Mouse (Mus musculus) spleen, adult 2 months (tissue): ENCODE results near the gene Phkg1. TPM values are rescaled to one million over a fixed set of nuclear protein-coding genes. Genes with fewer than 3 reads are reported as not detected.
"Not testable (repeated sequence)": the region's sequence is repeated elsewhere in the genome, so short reads cannot be mapped to it uniquely, and the experiment has no call there.

ENCODE experiments used
- DNase-seq, 2 experiments: peaks; one replicate each; pipeline versions ENCODE4 v3.0.0 to v3.0.0-alpha.2; 2012 to 2021; ENCODE audit warnings: low spot score in 2 of 2, low read depth in 1 of 2
- H3K27ac ChIP-seq: fragments of 200-500 bp; 2 replicates; pipeline ENCODE4 v1.5.1; 2012; ENCODE audit warnings: low read length, inconsistent platforms; ENCODE audit not compliant: insufficient read depth
- H3K27me3 ChIP-seq: fragments of 200-500 bp; 2 replicates; pipeline ENCODE4 v1.6.1; 2012; ENCODE audit warnings: mild to moderate bottlenecking, moderate library complexity, low read length, inconsistent platforms; ENCODE audit not compliant: control insufficient read depth, insufficient read depth
- H3K36me3 ChIP-seq: fragments of 200-500 bp; 2 replicates; pipeline ENCODE4 v1.6.1; 2012; ENCODE audit warnings: mild to moderate bottlenecking, low read length, inconsistent platforms; ENCODE audit not compliant: control insufficient read depth, insufficient read depth
- H3K4me1 ChIP-seq: fragments of 200-500 bp; 2 replicates; pipeline ENCODE4 v1.6.1; 2011; ENCODE audit warnings: inconsistent platforms; ENCODE audit not compliant: control insufficient read depth, insufficient read depth, insufficient read length
- H3K4me3 ChIP-seq: fragments of 200-500 bp; 2 replicates; pipeline ENCODE4 v1.5.1; 2011; ENCODE audit warnings: mild to moderate bottlenecking, inconsistent platforms; ENCODE audit not compliant: insufficient read depth, insufficient read length; ENCODE audit errors: extremely low read depth
- CTCF ChIP-seq: fragments of 200-500 bp; IDR thresholded peaks from 2 replicates; pipeline ENCODE4 v1.5.1; 2011; ENCODE audit warnings: mild to moderate bottlenecking, inconsistent platforms; ENCODE audit not compliant: insufficient read depth, insufficient read length, insufficient replicate concordance; ENCODE audit errors: extremely low read depth
- POLR2A ChIP-seq: fragments of 200-500 bp; IDR thresholded peaks from 2 replicates; pipeline ENCODE4 v1.6.1; 2011; ENCODE audit warnings: low read depth, low read length, inconsistent platforms
- WGBS: fragments of 180-500 bp; shearing (Covaris S2); methylation state at CpG from one replicate; pipeline ENCODE4 v1.1.7; 2018; 5-methylcytosine and 5-hydroxymethylcytosine counted together
- polyA plus RNA-seq: library from polyadenylated mRNA; depleted of rRNA; stranded (reverse); fragments of >200 nt; gene quantifications from 2 replicates; pipeline ENCODE4 v1.2.3, GENCODE M21; 2012

The Phkg1 gene
- polyA plus RNA-seq, 1 experiment = 0.14 TPM

DNA sequence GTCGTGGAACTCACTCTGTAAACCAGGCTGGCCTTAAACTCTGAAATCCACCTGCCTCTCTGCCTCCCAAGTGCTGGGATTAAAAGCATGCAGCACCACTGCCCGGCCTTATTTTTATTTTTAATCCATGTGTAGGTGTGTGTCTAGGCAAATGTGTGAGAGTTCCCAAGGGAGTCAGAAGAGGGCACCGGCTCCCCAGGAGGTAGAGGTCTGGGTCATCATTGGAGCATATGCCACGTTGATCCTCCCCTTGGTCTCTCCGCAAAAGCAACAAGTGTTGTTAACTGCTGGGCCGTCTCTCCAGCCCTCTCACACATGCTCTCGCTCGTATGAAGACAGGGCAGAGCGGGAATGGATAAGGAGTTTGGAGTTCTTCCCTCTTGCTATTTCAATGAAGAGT, 20.4 kb upstream of the Phkg1 start:
- WGBS = 84% methylated on average over 9 of the region's 9 CpGs
- DNase-seq = no peak

DNA sequence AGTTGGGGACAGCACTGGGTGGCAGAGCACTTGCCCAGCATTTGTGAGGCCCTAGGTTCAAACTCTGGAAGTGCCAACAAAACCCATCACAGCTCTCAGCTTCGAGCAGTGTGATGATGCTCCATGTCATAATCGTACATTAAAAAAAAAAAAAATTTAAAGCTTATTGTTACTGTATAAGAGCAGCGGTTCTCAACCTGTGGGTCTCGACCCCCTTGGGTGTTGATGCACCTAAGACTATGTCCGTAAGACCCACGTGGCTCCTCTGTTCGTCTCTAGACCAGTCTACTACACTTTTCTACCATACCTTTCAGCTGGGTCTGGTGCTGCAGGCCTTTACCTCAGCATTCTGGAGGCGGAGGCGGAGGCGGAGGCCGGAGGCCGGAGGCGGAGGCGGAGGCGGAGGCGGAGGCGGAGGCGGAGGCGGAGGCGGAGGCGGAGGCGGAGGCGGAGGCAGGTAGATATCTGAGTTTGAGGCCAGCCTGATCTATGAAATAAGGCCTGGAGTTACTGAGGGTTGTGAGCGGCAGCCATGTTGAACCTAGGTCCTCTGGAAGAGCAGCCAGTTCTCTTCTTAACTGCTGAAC, 19.8 kb upstream of the Phkg1 start:
- 93% methylated on average over 24 of the region's 24 CpGs for WGBS
- no peaks in the 10 kb centered on the region for H3K4me1 ChIP-seq
- H3K27me3 ChIP-seq = no peaks in the 10 kb centered on the region
- no peak overlapping the region for H3K4me3 ChIP-seq
- TF ChIP-seq POLR2A = no peak
- TF ChIP-seq CTCF = no peak
- DNase-seq = no peak
- no peak overlapping the region for H3K27ac ChIP-seq
- H3K36me3 ChIP-seq = no peaks in the 10 kb centered on the region

More for the DNA sequence above, 20.4 kb upstream of the Phkg1 start:
- TF ChIP-seq POLR2A = no peak
- no peak for TF ChIP-seq CTCF
- Histone ChIP-seq H3K27ac (no peak overlapping the region), H3K36me3 (no peaks in the 10 kb centered on the region), H3K27me3 (no peaks in the 10 kb centered on the region), H3K4me1 (no peaks in the 10 kb centered on the region), H3K4me3 (no peak overlapping the region)

DNA sequence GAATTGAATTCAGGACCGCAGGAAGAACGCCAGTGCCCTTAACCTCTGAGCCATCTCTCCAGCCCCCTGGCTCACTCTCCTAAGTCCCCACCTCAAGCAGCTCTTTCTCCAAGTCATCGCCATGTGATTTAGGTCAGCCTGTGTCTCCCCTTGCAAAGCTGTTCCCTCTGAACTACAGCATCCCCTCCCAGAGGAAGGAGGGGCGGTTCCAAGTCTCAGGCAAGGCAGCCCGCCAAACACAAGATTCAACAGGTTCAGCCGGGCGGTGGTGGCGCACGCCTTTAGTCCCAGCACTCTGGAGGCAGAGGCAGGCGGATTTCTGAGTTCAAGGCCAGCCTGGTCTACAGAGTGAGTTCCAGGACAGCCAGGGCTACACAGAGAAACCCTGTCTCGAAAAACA, 17.1 kb upstream of the Phkg1 start:
- not testable (repeated sequence) for H3K4me3 ChIP-seq
- 76% methylated on average over 11 of the region's 11 CpGs for WGBS

DNA sequence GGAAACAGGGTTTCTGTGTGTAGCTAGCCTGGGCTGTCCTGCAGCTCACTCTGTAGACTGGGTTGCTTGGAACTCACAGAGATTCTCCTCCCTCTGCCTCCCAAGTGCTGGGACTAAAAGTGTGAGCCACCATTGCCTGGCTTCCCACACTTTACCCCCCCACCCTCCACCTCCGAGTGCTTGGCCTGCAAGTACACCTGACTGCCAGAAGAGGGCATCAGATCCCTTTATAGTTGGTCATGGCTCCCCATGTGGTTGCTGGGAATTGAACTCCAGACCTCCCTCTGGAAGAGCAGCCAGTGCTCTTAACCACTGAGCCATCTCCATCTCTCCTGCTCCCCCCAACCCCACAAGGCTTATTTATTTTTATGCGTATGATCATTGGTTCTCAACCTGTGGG, 15.7 kb upstream of the Phkg1 start:
- Histone ChIP-seq H3K4me1 (peaks cover 2% of the 10 kb centered on the region; the same call in 1 of the 2 replicates), H3K36me3 (no peaks in the 10 kb centered on the region), H3K4me3 (no peak overlapping the region), H3K27me3 (no peaks in the 10 kb centered on the region), H3K27ac (no peak overlapping the region)
- WGBS = 42% methylated on average over 2 of the region's 2 CpGs
- TF ChIP-seq POLR2A (no peak), CTCF (peak; percentile 67; the same call in 1 of the 2 replicates)
- peak; percentile 16 to 28 for DNase-seq

More for the DNA sequence above, 17.1 kb upstream of the Phkg1 start:
- H3K4me1 ChIP-seq, DNase-seq, H3K27ac ChIP-seq, H3K27me3 ChIP-seq, H3K36me3 ChIP-seq: not testable (repeated sequence)

DNA sequence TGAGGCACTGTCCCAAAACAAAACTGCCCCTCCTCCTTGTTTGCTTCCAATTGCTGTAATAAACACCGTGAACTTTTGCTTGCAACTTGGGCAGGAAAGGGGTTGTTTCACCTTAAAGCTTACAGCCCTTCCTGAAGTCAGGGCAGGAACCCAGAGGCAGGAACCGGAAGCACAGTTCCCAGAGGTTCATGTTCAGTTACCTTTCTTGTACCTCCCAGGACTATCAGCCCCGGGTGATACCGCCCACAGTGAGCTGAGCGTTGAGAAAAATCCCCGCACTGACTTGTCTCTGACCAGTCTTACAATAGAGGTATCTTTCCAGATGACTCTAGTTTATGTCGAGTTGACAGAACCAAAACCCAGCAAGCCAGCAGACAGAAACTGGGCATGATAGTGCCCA, 11.2 kb upstream of the Phkg1 start:
- Histone ChIP-seq H3K4me1 (peaks cover 3% of the 10 kb centered on the region), H3K4me3 (no peak overlapping the region), H3K36me3 (no peaks in the 10 kb centered on the region), H3K27me3 (no peaks in the 10 kb centered on the region), H3K27ac (no peak overlapping the region)
- WGBS = 70% methylated on average over 7 of the region's 7 CpGs
- no peak for TF ChIP-seq CTCF
- TF ChIP-seq POLR2A = no peak
- no peak for DNase-seq

DNA sequence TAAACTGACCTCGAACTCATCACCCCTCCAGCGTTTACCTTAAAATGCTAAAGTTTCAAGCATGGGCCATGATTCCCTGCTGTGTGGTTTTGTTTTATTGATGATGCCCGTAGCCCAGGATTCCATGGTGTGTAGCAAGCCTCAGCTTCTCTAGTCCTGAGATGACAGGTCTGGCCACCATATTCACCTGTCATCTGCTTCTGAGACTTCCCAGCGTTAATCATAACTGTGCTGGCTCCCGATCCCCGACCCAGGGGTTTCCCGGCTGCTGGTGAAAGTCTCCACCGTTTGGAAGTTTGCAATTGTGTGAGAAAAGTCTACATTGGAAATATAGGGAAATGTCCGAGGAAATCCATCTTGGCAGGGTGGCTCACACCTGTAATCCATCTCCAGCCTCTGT, 10.8 kb upstream of the Phkg1 start:
- 76% methylated on average over 9 of the region's 9 CpGs for WGBS
- H3K27me3 ChIP-seq = no peaks in the 10 kb centered on the region
- peaks cover 3% of the 10 kb centered on the region for H3K4me1 ChIP-seq
- H3K27ac ChIP-seq = no peak overlapping the region
- no peak overlapping the region for H3K4me3 ChIP-seq
- H3K36me3 ChIP-seq = no peaks in the 10 kb centered on the region
- TF ChIP-seq CTCF = no peak
- TF ChIP-seq POLR2A = no peak
- DNase-seq = no peak

DNA sequence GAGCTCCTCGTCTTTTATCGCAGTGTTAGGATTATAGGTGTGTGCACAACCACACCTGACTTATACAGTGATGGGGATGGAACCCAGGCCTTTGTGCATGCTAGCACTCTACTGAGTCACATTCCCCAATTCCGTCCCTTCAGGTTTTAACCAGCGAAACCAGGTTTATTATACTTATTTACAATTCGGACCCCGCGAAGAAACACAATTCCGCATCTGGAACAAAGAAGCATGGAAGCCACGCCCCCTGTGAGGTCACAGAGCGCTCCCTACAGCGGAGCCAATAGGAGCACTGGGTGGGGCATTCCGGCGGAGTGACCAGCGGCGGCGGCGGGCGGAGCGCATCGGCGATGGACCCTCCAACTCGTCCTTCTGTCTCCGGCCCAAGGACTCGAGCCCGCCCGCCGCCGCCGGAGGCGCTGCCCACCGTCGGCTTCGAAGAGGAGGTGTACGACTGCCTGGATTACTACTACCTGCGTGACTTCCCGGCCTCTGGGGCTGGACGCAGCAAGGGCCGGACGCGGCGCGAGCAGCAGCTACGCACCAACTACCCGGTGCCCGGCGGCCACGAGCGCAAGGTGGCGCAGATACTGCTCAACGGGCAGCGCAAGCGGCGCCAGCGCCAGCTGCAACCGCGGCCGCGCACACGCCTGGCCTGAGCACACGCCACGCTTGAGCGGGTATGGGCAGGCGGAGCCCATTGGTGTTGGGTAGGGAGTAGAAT, 10.1 kb upstream of the Phkg1 start, which contains the start of gene Nupr1l:
Gene Nupr1l (plus strand): TSS at position 299 of the 724 bp plus-strand sequence.
- H3K27me3 ChIP-seq = no peaks in the 10 kb centered on the region

More for the DNA sequence above, 10.1 kb upstream of the Phkg1 start, which contains the start of gene Nupr1l:
- WGBS = under 1% methylated on average over 63 of the region's 63 CpGs
- peak within 1 kb of the TSS; percentile 70 for H3K4me3 ChIP-seq
- TF ChIP-seq CTCF = no peak
- TF ChIP-seq POLR2A = peak; percentile 24; the same call in 1 of the 2 replicates
- H3K36me3 ChIP-seq = no peaks in the 10 kb centered on the region
- H3K4me1 ChIP-seq = peaks cover 3% of the 10 kb centered on the region
- DNase-seq = peak; percentile 31 to 85
- H3K27ac ChIP-seq = peak within 1 kb of the TSS; percentile 44
